Mouse (Mus musculus) forebrain, embryonic 11.5 days (tissue): ENCODE data around the gene Cckbr. TPM values are rescaled to one million over a fixed set of nuclear protein-coding genes. Genes with fewer than 3 reads are reported as not detected.
"Not testable (repeated sequence)": the region's sequence is repeated elsewhere in the genome, so short reads cannot be mapped to it uniquely, and the experiment has no call there.

Source experiments
- ATAC-seq: fragments of 200-750 bp; cut with Nextera tagmentation; replicated peaks from 2 replicates; pipeline ENCODE4 v1.8.0; 2017; ENCODE audit warnings: moderate TSS enrichment; ENCODE audit not compliant: low FRiP score
- DNase-seq: peaks from one replicate; pipeline ENCODE4 v3.0.0-alpha.2; 2017; ENCODE audit warnings: low spot score
- H3K27ac ChIP-seq: fragments of 300-500 bp; sonication (generic); 2 replicates; pipeline ENCODE4 v1.5.1; 2014; ENCODE audit warnings: low read depth, low read length
- H3K27me3 ChIP-seq: fragments of 300-500 bp; sonication (generic); 2 replicates; pipeline ENCODE4 v1.6.1; 2014; ENCODE audit warnings: mild to moderate bottlenecking, low read length, mixed read lengths; ENCODE audit not compliant: control insufficient read depth, insufficient read depth
- H3K36me3 ChIP-seq: fragments of 300-500 bp; sonication (generic); 2 replicates; pipeline ENCODE4 v1.6.1; 2014; ENCODE audit warnings: mild to moderate bottlenecking, low read length, moderate library complexity, mixed read lengths; ENCODE audit not compliant: control insufficient read depth, insufficient read depth
- H3K4me1 ChIP-seq: fragments of 300-500 bp; sonication (generic); replicated peaks from 2 replicates; pipeline ENCODE4 v1.6.1; 2014; ENCODE audit warnings: low read length, mixed read lengths; ENCODE audit not compliant: control insufficient read depth, insufficient read depth
- H3K4me2 ChIP-seq: fragments of 300-500 bp; sonication (generic); 2 replicates; pipeline ENCODE4 v1.6.1; 2014; ENCODE audit warnings: low read depth, mild to moderate bottlenecking, low read length, moderate library complexity, mixed read lengths; ENCODE audit not compliant: severe bottlenecking
- H3K4me3 ChIP-seq: fragments of 300-500 bp; sonication (generic); 2 replicates; pipeline ENCODE4 v1.5.1; 2014; ENCODE audit warnings: low read depth, low read length
- H3K9ac ChIP-seq: fragments of 300-500 bp; sonication (generic); 2 replicates; pipeline ENCODE4 v1.6.1; 2014; ENCODE audit warnings: low read length
- H3K9me3 ChIP-seq: fragments of 300-500 bp; sonication (generic); 2 replicates; pipeline ENCODE4 v1.6.1; 2016; ENCODE audit warnings: low read length, mixed read lengths; ENCODE audit not compliant: control insufficient read depth
- WGBS: fragments of 180-500 bp; shearing (Covaris S2); extraction: QIAGEN DNeasy Blood & Tissue Kit; methylation state at CpG from one replicate; pipeline ENCODE4 v1.1.7; 2014; 5-methylcytosine and 5-hydroxymethylcytosine counted together
- polyA plus RNA-seq: library from polyadenylated mRNA; unstranded; fragments of >200 nt; fragmentation: Nextera tagmentation; extraction: Ambion mirVana; gene quantifications from 2 replicates; pipeline ENCODE4 v1.2.1, GENCODE M21; 2014

Gene Cckbr
- polyA plus RNA-seq, 1 experiment from 2014 or later, result 0.51 TPM

DNA sequence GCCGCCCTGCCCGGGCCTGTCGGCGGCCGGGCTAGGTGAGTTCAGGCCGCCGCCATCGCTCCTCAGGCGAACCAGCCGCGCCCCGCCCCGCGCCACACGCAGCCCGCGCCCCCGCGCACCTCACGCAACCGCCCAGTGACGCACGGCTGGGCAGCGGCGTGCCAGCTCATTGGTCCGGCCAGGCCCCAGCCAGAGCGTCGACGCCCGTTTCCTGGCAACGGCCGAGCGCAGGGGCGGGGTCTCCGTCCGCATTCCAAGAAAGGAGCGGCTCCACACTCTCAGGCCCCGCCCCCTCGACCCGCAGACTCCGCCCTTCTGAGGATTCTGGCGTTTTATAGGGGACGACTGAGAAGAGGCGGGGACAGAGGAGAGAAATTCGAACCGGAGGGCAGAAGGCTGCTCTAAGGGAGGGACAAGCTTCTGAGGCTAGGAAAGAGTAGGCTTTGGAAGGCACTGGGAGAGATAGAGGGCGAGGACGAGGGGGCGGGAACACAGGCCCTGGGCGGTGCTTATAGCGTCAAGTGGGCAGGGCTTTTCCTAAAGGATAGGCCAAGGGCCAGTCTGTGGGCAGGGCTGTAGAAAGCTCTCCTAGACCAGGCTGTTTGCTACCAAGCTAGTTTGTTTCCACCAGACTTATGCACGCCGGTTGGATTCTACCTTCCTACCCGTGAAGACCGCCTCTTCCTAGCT lies 25.5 kb upstream of the Cckbr start, which contains the start of gene Fam160a2:
Fam160a2 (minus strand) TSS at position 120 of the 690 bp plus-strand sequence.
- Histone ChIP-seq H3K27me3 (no peaks in the 10 kb centered on the region), H3K36me3 (no peaks in the 10 kb centered on the region), H3K27ac (peak within 1 kb of the TSS; percentile 72), H3K4me1 (0 out of 2 replicates have a peak, but pooled peaks cover 1% of the 10 kb centered on the region), H3K4me3 (peak within 1 kb of the TSS; percentile 81), H3K9ac (peak within 1 kb of the TSS; percentile 83), H3K9me3 (no peaks in the 10 kb centered on the region), H3K4me2 (peak within 1 kb of the TSS; percentile 67)
- WGBS, result under 1% methylated on average over 55 of the region's 55 CpGs
- peak; percentile 99 for ATAC-seq
- DNase-seq, result peak; percentile 99

DNA sequence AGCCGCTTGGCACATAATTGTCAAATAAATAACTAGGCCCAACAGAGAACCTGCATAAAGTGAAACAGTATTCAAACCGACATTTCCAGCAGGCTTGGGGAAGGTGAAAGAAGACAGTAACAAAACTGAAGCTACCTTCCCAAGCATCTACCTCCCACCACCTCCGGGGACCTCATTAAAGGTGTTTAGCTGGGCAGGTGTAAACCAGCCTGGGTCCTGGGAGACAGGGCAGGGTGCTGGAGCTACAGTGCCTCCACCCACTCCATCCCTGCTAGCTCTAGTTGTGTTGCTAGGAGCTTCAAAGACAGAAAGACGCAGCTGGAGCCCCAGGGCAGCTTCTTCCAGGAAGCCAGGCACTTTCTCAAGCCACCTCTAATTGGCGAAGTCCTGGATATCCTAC lies 21.3 kb upstream of the Cckbr start, which contains the start of gene Cnga4:
Cnga4 (plus strand) TSS at position 301 of the 400 bp plus-strand sequence.
- Histone ChIP-seq H3K9me3 (no peaks in the 10 kb centered on the region), H3K4me1 (no peaks in the 10 kb centered on the region), H3K9ac (no peak within 1 kb of the TSS), H3K27ac (no peak within 1 kb of the TSS), H3K4me3 (no peak within 1 kb of the TSS), H3K36me3 (no peaks in the 10 kb centered on the region), H3K27me3 (no peaks in the 10 kb centered on the region), H3K4me2 (no peak within 1 kb of the TSS)
- ATAC-seq (no peak), DNase-seq (no peak)
- WGBS, result 87% methylated on average over 5 of the region's 5 CpGs

DNA sequence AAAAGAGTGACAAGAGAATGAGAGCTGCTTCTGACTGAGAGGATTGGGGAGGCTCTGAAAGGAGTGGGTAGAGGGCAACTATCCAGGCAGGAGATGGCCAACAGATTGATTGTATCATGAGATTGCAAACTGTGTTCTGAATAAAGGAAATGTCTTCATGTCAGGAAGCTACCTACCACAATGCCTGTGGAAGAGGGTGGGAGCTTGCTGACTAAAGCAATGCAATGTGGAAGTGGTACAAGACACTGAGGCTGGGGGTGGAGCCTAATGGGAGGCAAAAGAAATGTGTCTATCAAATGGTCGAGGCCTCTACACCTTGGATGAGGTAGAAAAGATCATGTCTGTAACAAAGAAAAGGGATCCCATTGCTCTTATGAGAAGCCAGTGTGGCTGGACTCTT lies 19.2 kb upstream of the Cckbr start:
- Histone ChIP-seq H3K4me2 (no peak overlapping the region), H3K27ac (no peak overlapping the region), H3K27me3 (no peaks in the 10 kb centered on the region), H3K9me3 (no peaks in the 10 kb centered on the region), H3K4me1 (no peaks in the 10 kb centered on the region), H3K36me3 (no peaks in the 10 kb centered on the region), H3K4me3 (no peak overlapping the region), H3K9ac (no peak overlapping the region)
- DNase-seq (no peak), ATAC-seq (no peak)
- WGBS, result 57% methylated on average over 1 of the region's 1 CpGs

DNA sequence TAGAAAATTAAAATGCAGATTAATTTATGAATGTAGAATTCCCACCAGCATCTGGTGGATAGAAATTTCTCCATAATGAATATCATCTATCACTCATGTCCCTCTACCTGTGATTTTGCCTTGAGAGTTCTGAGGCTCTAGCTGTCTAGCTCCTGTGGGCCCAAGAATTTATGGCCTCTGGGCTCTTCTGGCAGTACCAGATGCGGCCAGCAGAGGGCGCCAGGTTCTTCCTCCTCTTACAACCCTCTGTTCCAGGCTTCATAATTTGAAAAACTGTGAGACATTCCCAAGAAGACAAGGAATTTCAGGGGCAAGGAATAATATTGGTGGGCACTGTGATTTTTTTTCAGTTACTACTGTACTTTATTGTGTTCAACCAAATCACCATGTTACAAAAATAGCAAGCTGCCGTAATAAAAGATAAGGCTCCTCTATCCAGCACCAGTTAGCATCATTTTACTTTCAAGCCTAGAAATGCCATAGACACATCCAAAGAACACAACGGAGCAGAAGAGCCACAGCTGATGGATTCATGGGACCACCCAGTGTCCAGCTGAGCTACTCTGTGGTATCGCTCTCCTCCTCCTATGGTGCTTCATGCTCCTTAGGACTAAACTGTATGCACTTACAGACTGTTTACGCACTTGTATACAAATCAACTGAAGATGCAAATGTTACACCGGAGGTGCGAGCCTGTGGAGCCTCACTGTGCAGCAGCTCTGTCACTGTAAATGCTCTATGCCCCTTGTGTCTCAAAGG lies 13.5 kb upstream of the Cckbr start:
- H3K4me3 ChIP-seq, H3K27ac ChIP-seq, H3K4me1 ChIP-seq, H3K4me2 ChIP-seq, H3K9ac ChIP-seq, H3K36me3 ChIP-seq, H3K9me3 ChIP-seq, H3K27me3 ChIP-seq: not testable (repeated sequence)
- WGBS, result 63% methylated on average over 8 of the region's 8 CpGs
- ATAC-seq, result peak; percentile 77
- DNase-seq, result peak; percentile 83

DNA sequence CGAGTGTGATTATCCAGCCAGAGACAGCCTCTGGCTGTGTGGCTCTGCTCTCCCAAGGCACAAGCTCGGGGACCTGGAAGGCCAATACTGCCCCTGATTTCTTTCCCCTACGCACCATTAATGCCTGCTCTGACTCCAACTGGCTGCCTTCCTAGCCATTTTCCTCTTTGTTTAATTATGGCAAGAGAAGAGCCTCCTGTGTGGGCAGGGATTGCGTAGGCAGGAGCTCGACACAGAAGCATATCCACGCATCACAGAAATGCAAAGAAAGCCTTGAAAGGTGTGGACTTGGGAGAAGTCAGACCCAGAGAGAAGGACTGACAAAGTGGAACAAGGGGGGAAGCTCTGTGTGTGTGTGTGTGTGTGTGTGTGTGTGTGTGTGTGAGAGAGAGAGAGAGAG lies 11.1 kb upstream of the Cckbr start:
- no peaks in the 10 kb centered on the region for H3K36me3 ChIP-seq
- no peak overlapping the region for H3K9ac ChIP-seq
- no peak overlapping the region for H3K27ac ChIP-seq
- no peak overlapping the region for H3K4me3 ChIP-seq
- H3K27me3 ChIP-seq, result no peaks in the 10 kb centered on the region
- no peaks in the 10 kb centered on the region for H3K9me3 ChIP-seq
- 70% methylated on average over 6 of the region's 6 CpGs for WGBS
- DNase-seq, result no peak
- H3K4me1 ChIP-seq, result no peaks in the 10 kb centered on the region
- H3K4me2 ChIP-seq, result no peak overlapping the region
- ATAC-seq, result no peak

DNA sequence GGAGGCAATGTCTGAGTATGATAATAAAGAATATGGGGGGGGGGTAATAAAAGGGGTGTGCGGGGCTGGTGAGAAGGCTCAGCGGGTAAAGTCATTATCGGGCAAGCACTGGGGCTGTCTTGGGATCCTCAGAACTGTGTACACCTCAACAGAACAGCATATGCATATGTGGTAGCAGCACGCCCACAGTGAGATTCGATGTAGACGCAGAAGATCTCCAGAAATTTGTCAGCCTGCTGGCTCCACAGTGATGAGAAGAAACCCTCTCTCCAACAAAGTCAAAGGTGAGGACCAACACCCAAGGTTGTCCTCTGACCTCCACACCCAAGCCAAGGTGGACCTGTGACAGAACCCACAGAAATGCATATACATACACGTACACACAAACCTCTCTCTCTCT lies 9.0 kb upstream of the Cckbr start:
- Histone ChIP-seq H3K27ac (no peak overlapping the region), H3K9ac (no peak overlapping the region), H3K9me3 (no peaks in the 10 kb centered on the region), H3K4me2 (no peak overlapping the region), H3K4me3 (no peak overlapping the region), H3K27me3 (no peaks in the 10 kb centered on the region), H3K4me1 (no peaks in the 10 kb centered on the region), H3K36me3 (no peaks in the 10 kb centered on the region)
- DNase-seq (no peak), ATAC-seq (no peak)
- WGBS, result 92% methylated on average over 7 of the region's 7 CpGs

DNA sequence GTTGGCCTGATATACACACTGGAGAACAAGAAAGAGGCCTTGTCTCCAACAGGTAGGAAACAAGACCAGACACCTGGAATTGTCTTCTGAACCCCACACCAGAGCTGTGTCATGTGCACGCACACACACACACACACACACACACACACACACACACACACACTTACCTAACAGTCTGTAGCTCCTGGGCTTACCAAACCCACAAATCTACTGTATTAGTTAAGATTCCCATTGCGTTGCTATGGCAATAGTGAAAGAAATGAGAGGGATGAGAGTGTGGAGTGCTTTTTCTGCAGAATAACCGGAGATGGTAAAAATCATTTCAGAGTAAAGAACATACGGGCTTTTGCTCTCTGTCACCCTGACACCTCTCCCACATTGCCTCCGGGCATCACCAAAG lies 7.4 kb upstream of the Cckbr start:
- no peaks in the 10 kb centered on the region for H3K27me3 ChIP-seq
- H3K36me3 ChIP-seq, result no peaks in the 10 kb centered on the region
- DNase-seq (no peak), ATAC-seq (no peak)
- no peak overlapping the region for H3K4me2 ChIP-seq
- H3K27ac ChIP-seq, result no peak overlapping the region
- WGBS, result 88% methylated on average over 5 of the region's 5 CpGs
- H3K4me3 ChIP-seq, result no peak overlapping the region
- H3K4me1 ChIP-seq, result no peaks in the 10 kb centered on the region
- no peak overlapping the region for H3K9ac ChIP-seq
- H3K9me3 ChIP-seq, result no peaks in the 10 kb centered on the region

DNA sequence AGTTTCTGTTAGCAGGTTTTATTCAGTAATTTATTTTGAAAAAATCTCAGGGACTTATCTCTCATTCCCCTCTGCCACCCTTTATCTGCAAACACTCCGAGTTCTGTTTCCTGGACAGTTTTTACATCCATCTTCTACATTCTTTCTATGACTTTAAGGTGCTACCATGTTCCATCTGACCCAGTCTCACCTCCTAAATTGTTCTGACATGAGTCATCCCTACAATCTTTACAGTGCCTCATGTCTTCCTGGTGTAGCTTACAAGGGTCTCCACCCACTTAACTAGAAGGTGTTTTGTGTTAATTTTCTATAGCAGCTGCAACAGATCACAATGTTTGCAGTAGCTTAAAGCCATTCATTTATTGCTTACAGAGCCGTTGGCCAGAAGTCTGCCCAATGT lies 4.6 kb upstream of the Cckbr start:
- H3K4me3 ChIP-seq, result no peak overlapping the region
- peaks cover 5% of the 10 kb centered on the region for H3K27me3 ChIP-seq
- no peaks in the 10 kb centered on the region for H3K36me3 ChIP-seq
- H3K9me3 ChIP-seq, result no peaks in the 10 kb centered on the region
- no peak overlapping the region for H3K27ac ChIP-seq
- no peak overlapping the region for H3K4me2 ChIP-seq
- no peak overlapping the region for H3K9ac ChIP-seq
- DNase-seq (no peak), ATAC-seq (no peak)
- 68% methylated on average over 2 of the region's 2 CpGs for WGBS
- H3K4me1 ChIP-seq, result no peaks in the 10 kb centered on the region
